Mouse (Mus musculus): ENCODE results near the gene Shcbp1. TPM values are rescaled to one million over a fixed set of nuclear protein-coding genes. Genes with fewer than 3 reads are reported as not detected.

Gene Shcbp1
- polyA plus RNA-seq (2012; rRNA removed) = 21.9 and 25.8 TPM in 2 replicates

DNA sequence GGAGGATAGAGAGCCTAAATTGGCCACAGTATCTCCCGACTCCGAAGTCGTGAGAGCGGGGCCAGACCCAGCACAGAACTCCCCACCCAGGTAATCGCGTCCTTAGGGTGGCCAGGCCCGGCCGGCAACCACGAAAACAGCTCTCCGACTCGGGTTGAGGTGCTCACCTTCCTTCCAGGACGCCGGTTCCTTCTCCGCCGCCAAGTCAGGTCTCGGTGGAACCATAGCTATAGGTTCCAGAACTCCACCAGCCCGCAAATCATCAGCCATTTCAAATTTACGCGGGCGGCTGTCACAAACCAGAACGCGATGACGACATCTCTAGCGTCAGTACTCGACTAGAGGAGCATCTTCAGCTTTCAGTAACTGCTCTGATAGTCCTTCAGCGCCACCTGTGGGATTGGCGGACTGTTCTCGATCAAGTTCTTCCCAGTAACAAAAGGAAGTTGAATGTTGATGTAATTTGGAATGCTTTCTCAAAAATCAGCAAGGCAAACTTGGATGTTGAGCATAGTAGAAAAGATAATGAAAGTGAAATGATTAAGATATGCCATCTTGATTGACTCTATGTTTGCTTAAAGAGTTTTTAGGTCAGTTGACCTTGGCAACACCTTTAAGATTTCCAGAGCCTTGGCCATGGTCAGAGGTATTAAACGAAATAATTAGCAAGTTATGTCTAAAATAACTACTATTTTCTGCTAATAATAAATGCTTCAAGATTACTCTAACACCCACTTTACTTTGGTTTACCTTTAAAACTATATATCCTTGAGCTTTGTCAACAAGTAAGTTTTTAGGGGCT is at the start of gene Shcbp1:
Gene Shcbp1, minus strand, starts transcription at position 314 of the 802 bp plus-strand sequence.
- Histone ChIP-seq H3K27me3 (ENCODE audit: control insufficient read depth, insufficient read depth, low read length) (no peaks in the 10 kb centered on the region), H3K27ac (ENCODE audit: control insufficient read depth, insufficient read depth, low read depth, low read length) (peak within 1 kb of the TSS; percentile 10), H3K4me3 (ENCODE audit: control insufficient read depth, low read depth, low read length) (peak within 1 kb of the TSS; percentile 82), H3K36me3 (ENCODE audit: control insufficient read depth, insufficient read depth, low read length) (no peaks in the 10 kb centered on the region), H3K4me1 (ENCODE audit: control insufficient read depth, insufficient read depth, low read length) (no peaks in the 10 kb centered on the region)
- TF ChIP-seq POLR2A (IDR thresholded peaks at IDR 0.05; ENCODE audit: control insufficient read depth, low read depth, low read length) = no peak; the same call in 1 of the 2 replicates
- peak; percentile 52; the same call in 1 of the 2 replicates for TF ChIP-seq CTCF (IDR thresholded peaks at IDR 0.05; ENCODE audit: control insufficient read depth, insufficient read depth, insufficient replicate concordance, low read depth, low read length)

DNA sequence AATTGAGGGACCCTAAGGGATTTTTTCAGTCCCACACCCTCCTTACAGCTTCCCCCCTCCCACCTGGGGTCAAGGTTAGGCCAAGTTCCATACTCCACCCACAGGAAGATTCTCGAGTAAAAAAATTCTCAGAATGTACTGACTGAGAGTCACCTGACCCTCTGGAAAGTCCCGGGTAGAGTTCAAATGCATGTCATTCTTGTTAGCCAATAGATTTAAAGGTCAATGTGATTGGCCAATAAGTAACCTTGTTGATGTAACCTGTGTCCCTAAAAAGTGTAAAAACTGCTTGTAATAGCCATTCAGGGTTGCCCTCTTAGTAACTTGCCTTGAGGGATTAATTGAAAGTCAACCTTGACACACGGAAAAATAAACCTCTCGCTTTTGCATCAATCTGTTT is 29.5 kb upstream of the Shcbp1 start:
- H3K27ac ChIP-seq (ENCODE audit: control insufficient read depth, insufficient read depth, low read depth, low read length) = no peak overlapping the region
- H3K27me3 ChIP-seq (ENCODE audit: control insufficient read depth, insufficient read depth, low read length) = no peaks in the 10 kb centered on the region
- no peaks in the 10 kb centered on the region for H3K4me1 ChIP-seq (ENCODE audit: control insufficient read depth, insufficient read depth, low read length)
- TF ChIP-seq POLR2A (IDR thresholded peaks at IDR 0.05; ENCODE audit: control insufficient read depth, low read depth, low read length) (no peak), CTCF (IDR thresholded peaks at IDR 0.05; ENCODE audit: control insufficient read depth, insufficient read depth, insufficient replicate concordance, low read depth, low read length) (no peak)
- H3K4me3 ChIP-seq (ENCODE audit: control insufficient read depth, low read depth, low read length) = no peak overlapping the region
- no peaks in the 10 kb centered on the region for H3K36me3 ChIP-seq (ENCODE audit: control insufficient read depth, insufficient read depth, low read length)

DNA sequence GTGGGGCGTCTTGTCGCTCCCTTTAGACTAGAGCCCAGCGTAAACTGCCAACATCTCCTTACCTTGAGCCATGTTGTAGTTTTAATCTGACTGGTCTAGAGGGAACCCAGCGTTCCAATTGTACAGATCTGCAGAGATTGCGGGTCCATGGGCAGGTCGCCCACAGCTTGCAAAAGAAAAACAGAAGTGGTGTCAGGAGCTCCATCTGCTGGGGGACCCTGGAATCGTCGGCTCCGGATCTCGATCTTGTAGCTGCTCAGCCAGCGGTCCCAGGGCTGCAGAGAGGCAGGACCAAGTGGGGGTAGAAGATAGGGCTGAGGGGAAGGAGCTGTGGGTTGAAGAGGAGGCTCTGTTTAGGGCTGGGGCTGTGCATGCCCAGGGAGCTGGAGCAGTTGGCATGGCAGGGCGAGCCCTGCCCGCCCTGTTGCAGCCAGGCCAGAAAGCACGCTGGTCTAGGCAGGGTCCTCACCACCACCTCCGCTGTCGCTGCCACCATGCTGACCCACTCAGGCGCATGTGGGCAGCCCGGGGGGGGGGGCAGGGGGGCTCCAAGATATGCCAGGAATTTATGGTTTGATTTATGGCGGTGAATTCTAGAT is 21.3 kb upstream of the Shcbp1 start:
- Histone ChIP-seq H3K4me1 (ENCODE audit: control insufficient read depth, insufficient read depth, low read length) (no peaks in the 10 kb centered on the region), H3K27me3 (ENCODE audit: control insufficient read depth, insufficient read depth, low read length) (no peaks in the 10 kb centered on the region), H3K36me3 (ENCODE audit: control insufficient read depth, insufficient read depth, low read length) (no peaks in the 10 kb centered on the region), H3K4me3 (ENCODE audit: control insufficient read depth, low read depth, low read length) (no peak overlapping the region), H3K27ac (ENCODE audit: control insufficient read depth, insufficient read depth, low read depth, low read length) (no peak overlapping the region)
- TF ChIP-seq CTCF (IDR thresholded peaks at IDR 0.05; ENCODE audit: control insufficient read depth, insufficient read depth, insufficient replicate concordance, low read depth, low read length) = peak; percentile 34; the same call in 1 of the 2 replicates
- TF ChIP-seq POLR2A (IDR thresholded peaks at IDR 0.05; ENCODE audit: control insufficient read depth, low read depth, low read length) = no peak

DNA sequence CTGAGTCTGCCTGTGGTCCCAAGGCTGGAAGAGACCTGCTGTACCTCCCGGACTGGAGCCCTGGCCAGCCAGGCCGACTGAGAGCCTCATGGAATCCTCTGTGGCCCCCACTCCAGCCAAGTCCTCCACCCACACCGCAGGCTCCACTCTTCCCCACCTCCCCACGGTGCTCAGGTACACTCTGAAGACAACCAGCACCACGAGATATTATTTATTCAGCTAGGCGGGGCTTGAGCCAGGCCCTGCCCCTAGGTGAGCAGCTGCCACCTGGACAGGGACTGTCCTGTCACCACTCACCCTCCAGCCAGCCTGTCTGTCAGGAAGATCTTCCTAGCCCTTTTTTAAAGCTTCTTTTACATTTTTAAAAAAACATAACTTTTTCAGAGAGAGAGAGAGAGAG is 1.1 kb downstream of the Shcbp1 start:
- no peak for TF ChIP-seq CTCF (IDR thresholded peaks at IDR 0.05; ENCODE audit: control insufficient read depth, insufficient read depth, insufficient replicate concordance, low read depth, low read length)
- TF ChIP-seq POLR2A (IDR thresholded peaks at IDR 0.05; ENCODE audit: control insufficient read depth, low read depth, low read length) = no peak
- peak overlapping the region; percentile 54 for H3K4me3 ChIP-seq (ENCODE audit: control insufficient read depth, low read depth, low read length)
- H3K27me3 ChIP-seq (ENCODE audit: control insufficient read depth, insufficient read depth, low read length) = no peaks in the 10 kb centered on the region
- H3K27ac ChIP-seq (ENCODE audit: control insufficient read depth, insufficient read depth, low read depth, low read length) = no peak overlapping the region
- no peaks in the 10 kb centered on the region for H3K4me1 ChIP-seq (ENCODE audit: control insufficient read depth, insufficient read depth, low read length)
- no peaks in the 10 kb centered on the region for H3K36me3 ChIP-seq (ENCODE audit: control insufficient read depth, insufficient read depth, low read length)

DNA sequence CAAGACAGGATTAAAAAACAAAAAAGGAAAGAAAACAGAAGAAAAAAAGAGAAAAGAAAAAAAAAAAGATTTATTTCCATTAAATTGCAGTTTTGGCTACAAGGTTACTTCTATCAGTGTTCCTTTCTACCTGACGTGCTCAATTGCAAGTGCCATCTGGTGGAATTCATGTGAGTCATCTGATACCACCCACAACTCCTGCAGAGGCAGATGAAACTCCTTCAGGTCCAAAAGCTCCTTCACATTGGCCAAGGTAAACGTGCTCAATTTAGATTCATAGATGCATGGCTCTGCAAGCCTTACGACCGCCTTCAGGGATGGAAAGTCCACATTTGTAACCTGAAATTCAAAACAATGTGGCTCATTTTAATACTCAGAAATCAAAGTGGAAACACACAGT is 14.6 kb downstream of the Shcbp1 start:
- H3K36me3 ChIP-seq (ENCODE audit: control insufficient read depth, insufficient read depth, low read length) = no peaks in the 10 kb centered on the region
- TF ChIP-seq CTCF (IDR thresholded peaks at IDR 0.05; ENCODE audit: control insufficient read depth, insufficient read depth, insufficient replicate concordance, low read depth, low read length) (no peak), POLR2A (IDR thresholded peaks at IDR 0.05; ENCODE audit: control insufficient read depth, low read depth, low read length) (no peak)
- H3K4me1 ChIP-seq (ENCODE audit: control insufficient read depth, insufficient read depth, low read length) = no peaks in the 10 kb centered on the region
- H3K27ac ChIP-seq (ENCODE audit: control insufficient read depth, insufficient read depth, low read depth, low read length) = no peak overlapping the region
- no peaks in the 10 kb centered on the region for H3K27me3 ChIP-seq (ENCODE audit: control insufficient read depth, insufficient read depth, low read length)
- no peak overlapping the region for H3K4me3 ChIP-seq (ENCODE audit: control insufficient read depth, low read depth, low read length)

DNA sequence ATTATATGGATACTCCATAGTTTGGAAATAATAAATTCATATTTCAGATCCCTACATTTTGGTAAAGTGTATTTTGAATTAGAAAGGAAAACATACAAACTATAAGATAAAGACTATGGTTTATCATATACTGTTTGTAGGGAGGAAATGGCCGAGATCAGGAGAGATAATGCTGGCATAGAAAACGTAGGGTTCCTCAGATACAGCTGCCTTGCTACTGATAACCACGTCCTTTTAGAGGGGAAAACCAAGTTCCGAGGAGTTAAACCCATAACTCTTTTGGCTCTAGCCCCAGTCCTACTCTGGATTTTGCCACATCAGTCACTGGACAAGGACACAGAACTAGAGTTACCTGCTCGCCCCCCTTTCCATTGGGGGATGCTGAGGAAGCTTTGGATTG is 26.3 kb downstream of the Shcbp1 start:
- Histone ChIP-seq H3K4me3 (ENCODE audit: control insufficient read depth, low read depth, low read length) (no peak overlapping the region), H3K36me3 (ENCODE audit: control insufficient read depth, insufficient read depth, low read length) (no peaks in the 10 kb centered on the region), H3K27me3 (ENCODE audit: control insufficient read depth, insufficient read depth, low read length) (no peaks in the 10 kb centered on the region), H3K4me1 (ENCODE audit: control insufficient read depth, insufficient read depth, low read length) (no peaks in the 10 kb centered on the region), H3K27ac (ENCODE audit: control insufficient read depth, insufficient read depth, low read depth, low read length) (no peak overlapping the region)
- TF ChIP-seq CTCF (IDR thresholded peaks at IDR 0.05; ENCODE audit: control insufficient read depth, insufficient read depth, insufficient replicate concordance, low read depth, low read length) = no peak
- TF ChIP-seq POLR2A (IDR thresholded peaks at IDR 0.05; ENCODE audit: control insufficient read depth, low read depth, low read length) = no peak

DNA sequence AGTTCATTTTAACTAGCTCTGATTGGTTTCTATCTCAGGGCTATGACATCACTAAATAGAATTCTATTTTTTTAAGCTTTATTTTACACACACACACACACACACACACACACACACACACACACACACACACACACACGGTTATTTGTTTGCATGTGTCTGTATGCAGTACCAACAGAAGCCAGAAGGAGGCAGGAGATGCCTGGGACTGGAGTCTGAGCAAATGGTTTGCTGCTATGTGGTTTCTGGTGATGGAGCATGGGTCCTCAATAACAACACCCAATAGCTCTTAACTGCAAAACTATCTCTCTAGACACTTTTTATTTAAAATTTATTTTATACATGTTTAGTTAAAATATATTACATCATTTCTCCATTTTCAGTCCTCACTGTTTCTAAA is 48.4 kb downstream of the Shcbp1 start:
- no peaks in the 10 kb centered on the region for H3K36me3 ChIP-seq (ENCODE audit: control insufficient read depth, insufficient read depth, low read length)

More for the DNA sequence above, 48.4 kb downstream of the Shcbp1 start:
- H3K4me1 ChIP-seq (ENCODE audit: control insufficient read depth, insufficient read depth, low read length) = peaks cover 2% of the 10 kb centered on the region; the same call in 1 of the 2 replicates
- no peak overlapping the region for H3K27ac ChIP-seq (ENCODE audit: control insufficient read depth, insufficient read depth, low read depth, low read length)
- no peaks in the 10 kb centered on the region for H3K27me3 ChIP-seq (ENCODE audit: control insufficient read depth, insufficient read depth, low read length)
- TF ChIP-seq POLR2A (IDR thresholded peaks at IDR 0.05; ENCODE audit: control insufficient read depth, low read depth, low read length) (no peak), CTCF (IDR thresholded peaks at IDR 0.05; ENCODE audit: control insufficient read depth, insufficient read depth, insufficient replicate concordance, low read depth, low read length) (no peak)
- no peak overlapping the region for H3K4me3 ChIP-seq (ENCODE audit: control insufficient read depth, low read depth, low read length)
